Mouse (Mus musculus) intestine, postnatal 0 days (tissue): Measurements from ENCODE around the gene Casc3. TPM values are rescaled to one million over a fixed set of nuclear protein-coding genes. Genes with fewer than 3 reads are reported as not detected.
"Not testable (repeated sequence)": the region's sequence is repeated elsewhere in the genome, so short reads cannot be mapped to it uniquely, and the experiment has no call there.

Source experiments
- ATAC-seq: fragments of 200-750 bp; cut with Nextera tagmentation; 2 replicates; pipeline ENCODE4 v1.8.0; 2017; ENCODE audit warnings: mild to moderate bottlenecking, moderate TSS enrichment, moderate library complexity
- H3K27ac ChIP-seq: fragments of 300-500 bp; sonication (generic); 2 replicates; pipeline ENCODE4 v1.5.1; 2014; ENCODE audit warnings: mild to moderate bottlenecking, low read depth, low read length, moderate library complexity
- H3K27me3 ChIP-seq: fragments of 300-500 bp; sonication (generic); replicated peaks from 2 replicates; pipeline ENCODE4 v1.6.1; 2014; ENCODE audit warnings: low read length, mixed read lengths; ENCODE audit not compliant: control insufficient read depth, insufficient read depth
- H3K36me3 ChIP-seq: fragments of 300-500 bp; sonication (generic); 2 replicates; pipeline ENCODE4 v1.6.1; 2014; ENCODE audit warnings: mild to moderate bottlenecking, moderate library complexity; ENCODE audit not compliant: control insufficient read depth, insufficient read depth
- H3K4me1 ChIP-seq: fragments of 300-500 bp; sonication (generic); replicated peaks from 2 replicates; pipeline ENCODE4 v1.6.1; 2014; ENCODE audit warnings: antibody characterized with exemption, low read length, mixed read lengths; ENCODE audit not compliant: control insufficient read depth, insufficient read depth
- H3K4me2 ChIP-seq: fragments of 300-500 bp; sonication (generic); replicated peaks from 2 replicates; pipeline ENCODE4 v1.6.1; 2014; ENCODE audit warnings: low read depth, mild to moderate bottlenecking, moderate library complexity
- H3K4me3 ChIP-seq: fragments of 300-500 bp; sonication (generic); 2 replicates; pipeline ENCODE4 v1.5.1; 2014; ENCODE audit warnings: low read depth, low read length
- H3K9ac ChIP-seq: fragments of 300-500 bp; sonication (generic); 2 replicates; pipeline ENCODE4 v1.6.1; 2014; ENCODE audit warnings: mild to moderate bottlenecking, low read depth, low read length
- H3K9me3 ChIP-seq: fragments of 300-500 bp; sonication (generic); 2 replicates; pipeline ENCODE4 v1.6.1; 2016; ENCODE audit warnings: mixed run types; ENCODE audit not compliant: control insufficient read depth
- CTCF ChIP-seq: sonication (generic); IDR thresholded peaks from 2 replicates; pipeline ENCODE4 v1.5.1; 2016; ENCODE audit warnings: low read depth, mild to moderate bottlenecking, control low read depth, antibody characterized with exemption, moderate library complexity
- WGBS: fragments of 180-500 bp; shearing (Covaris S2); extraction: QIAGEN DNeasy Blood & Tissue Kit; methylation state at CpG from one replicate; pipeline ENCODE4 v1.1.7; 2014; 5-methylcytosine and 5-hydroxymethylcytosine counted together
- polyA plus RNA-seq: library from polyadenylated mRNA; unstranded; fragments of >200 nt; fragmentation: Nextera tagmentation; extraction: Ambion mirVana; gene quantifications from 2 replicates; pipeline ENCODE4 v1.2.1, GENCODE M21; 2015

Gene Casc3
- polyA plus RNA-seq, 1 experiment from 2014 or later: 10.8 TPM

- H3K27me3 ChIP-seq: no peaks in the 10 kb centered on the region
- H3K4me2 ChIP-seq: no peak overlapping the region
- H3K9ac ChIP-seq: no peak overlapping the region
- H3K4me1 ChIP-seq: no peaks in the 10 kb centered on the region
- TF ChIP-seq CTCF: no peak
- no peak for ATAC-seq
- H3K4me3 ChIP-seq: no peak overlapping the region
- H3K27ac ChIP-seq: no peak overlapping the region; the same call in 1 of the 2 replicates
- H3K36me3 ChIP-seq: peaks cover 75% of the 10 kb centered on the region
- H3K9me3 ChIP-seq: no peaks in the 10 kb centered on the region
- 95% methylated on average over 1 of the region's 1 CpGs for WGBS
Observed at GRCm38 (mm10) chr11:98816706-98817239, 12.1 kb downstream of the Casc3 start.

DNA sequence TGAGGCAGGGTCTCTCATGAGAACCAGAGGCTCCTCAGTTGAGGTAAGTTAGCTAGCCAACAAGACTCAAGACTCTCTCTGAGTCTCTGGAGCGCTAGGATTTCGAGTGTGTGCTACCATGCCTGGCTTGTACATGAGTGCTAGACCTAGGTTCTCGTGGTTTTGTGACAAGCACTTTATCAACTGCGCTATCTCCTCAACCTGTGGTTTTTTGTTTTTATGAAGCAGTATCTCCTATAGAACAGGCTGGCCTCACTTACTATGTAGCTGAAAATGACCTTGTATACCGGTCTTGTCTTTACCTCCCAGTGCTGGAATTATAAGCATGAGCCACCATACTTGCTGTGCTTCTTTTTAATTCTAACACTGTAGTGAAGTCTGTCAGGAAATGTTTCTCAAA, 16.3 kb downstream of the Casc3 start:
- H3K4me3 ChIP-seq: no peak overlapping the region
- H3K27me3 ChIP-seq: no peaks in the 10 kb centered on the region
- peaks cover 80% of the 10 kb centered on the region for H3K36me3 ChIP-seq
- no peak overlapping the region for H3K27ac ChIP-seq
- TF ChIP-seq CTCF: no peak
- H3K4me1 ChIP-seq: no peaks in the 10 kb centered on the region
- 91% methylated on average over 5 of the region's 5 CpGs for WGBS
- no peak for ATAC-seq
- H3K4me2 ChIP-seq: no peak overlapping the region
- no peak overlapping the region for H3K9ac ChIP-seq
- H3K9me3 ChIP-seq: no peaks in the 10 kb centered on the region

DNA sequence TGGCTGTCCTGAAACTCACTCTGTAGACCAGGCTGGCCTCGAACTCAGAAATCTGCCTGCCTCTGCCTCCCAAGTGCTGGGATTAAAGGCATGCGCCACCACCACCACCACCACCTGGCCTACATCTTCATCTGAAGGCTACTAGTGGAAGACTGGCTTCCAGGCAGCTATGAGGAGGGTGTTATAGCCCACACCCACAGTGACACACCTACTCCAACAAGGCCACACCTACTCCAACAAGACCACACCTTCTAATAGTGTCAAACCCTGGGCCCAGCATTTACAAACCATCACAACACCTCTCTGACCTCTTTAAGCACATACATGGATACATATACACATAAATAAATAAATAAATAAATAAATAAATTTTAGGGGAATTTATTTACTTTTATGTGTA, 21.4 kb downstream of the Casc3 start:
- ATAC-seq, H3K9ac ChIP-seq, H3K4me1 ChIP-seq, H3K27ac ChIP-seq, H3K9me3 ChIP-seq, H3K27me3 ChIP-seq, H3K4me2 ChIP-seq, H3K4me3 ChIP-seq: not testable (repeated sequence)
- peaks cover 75% of the 10 kb centered on the region for H3K36me3 ChIP-seq
- WGBS: 98% methylated on average over 2 of the region's 2 CpGs

DNA sequence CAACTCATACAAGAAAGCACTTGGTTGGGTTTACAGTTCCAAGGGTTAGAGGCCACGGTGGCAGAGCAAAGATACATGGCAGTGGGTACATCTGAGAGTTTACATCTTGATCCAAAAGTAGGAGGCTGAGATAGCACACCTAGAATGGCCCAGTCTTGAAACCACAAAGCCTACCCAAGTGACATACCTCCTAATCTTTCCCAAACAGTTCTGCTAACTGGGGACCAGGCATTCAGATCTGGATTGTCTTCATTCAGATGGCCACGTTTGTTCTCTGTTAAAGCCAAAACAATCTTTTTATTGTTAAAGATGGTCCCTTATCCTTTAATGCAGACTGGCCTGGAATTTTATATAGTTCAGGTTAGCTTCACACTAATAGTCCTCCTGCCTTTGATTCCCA, 23.2 kb downstream of the Casc3 start:
- ATAC-seq: no peak
- Histone ChIP-seq H3K36me3 (peaks cover 74% of the 10 kb centered on the region), H3K9me3 (no peaks in the 10 kb centered on the region), H3K4me2 (no peak overlapping the region), H3K27ac (no peak overlapping the region), H3K27me3 (no peaks in the 10 kb centered on the region), H3K4me1 (no peaks in the 10 kb centered on the region), H3K9ac (no peak overlapping the region), H3K4me3 (no peak overlapping the region)
- TF ChIP-seq CTCF: no peak
- WGBS: 80% methylated on average over 2 of the region's 2 CpGs

GRCm38 (mm10) chr11:98829091-98829775, 24.5 kb downstream of the Casc3 start:
- H3K27ac ChIP-seq: peak overlapping the region; percentile 4; the same call in 1 of the 2 replicates
- H3K9me3 ChIP-seq: no peaks in the 10 kb centered on the region
- no peaks in the 10 kb centered on the region for H3K27me3 ChIP-seq
- 74% methylated on average over 12 of the region's 12 CpGs for WGBS
- no peak overlapping the region for H3K4me3 ChIP-seq
- TF ChIP-seq CTCF: peak; percentile 88
- no peaks in the 10 kb centered on the region for H3K4me1 ChIP-seq
- no peak overlapping the region for H3K4me2 ChIP-seq
- no peak overlapping the region for H3K9ac ChIP-seq
- no peak for ATAC-seq
- H3K36me3 ChIP-seq: peaks cover 73% of the 10 kb centered on the region

DNA sequence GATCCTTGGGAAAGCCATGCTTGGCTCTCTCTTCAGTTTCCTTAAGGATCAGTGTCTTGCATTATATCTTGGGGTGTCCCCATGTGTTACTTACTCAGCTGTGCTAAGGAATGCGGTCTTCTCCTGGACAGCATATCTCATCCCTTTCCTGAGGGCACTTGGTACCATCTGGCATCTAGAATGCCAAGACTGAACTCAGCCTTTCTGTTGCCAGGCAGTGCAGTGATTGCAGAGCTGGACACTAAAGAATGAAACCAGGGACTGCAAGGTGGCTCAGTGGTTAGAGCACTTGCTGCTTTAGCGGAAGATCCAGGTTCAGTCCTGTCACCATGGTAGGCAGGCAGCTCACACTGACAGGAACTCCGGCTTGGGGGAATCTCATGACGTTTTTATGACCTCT, 25.2 kb downstream of the Casc3 start:
- Histone ChIP-seq H3K27me3 (no peaks in the 10 kb centered on the region), H3K4me3 (no peak overlapping the region), H3K9me3 (no peaks in the 10 kb centered on the region), H3K27ac (peak overlapping the region; percentile 4; the same call in 1 of the 2 replicates), H3K4me1 (no peaks in the 10 kb centered on the region), H3K9ac (no peak overlapping the region), H3K4me2 (no peak overlapping the region), H3K36me3 (peaks cover 66% of the 10 kb centered on the region)
- TF ChIP-seq CTCF: no peak
- no peak for ATAC-seq
- WGBS: 68% methylated on average over 4 of the region's 4 CpGs
